Mouse (Mus musculus): ENCODE data around the gene Tgfb1. TPM values are rescaled to one million over a fixed set of nuclear protein-coding genes. Genes with fewer than 3 reads are reported as not detected.
A peak's percentile ranks its signal among the peaks of the same experiment; 100 is the strongest.

Gene Tgfb1
- polyA plus RNA-seq, 1 experiment from 2014 or later: 4.8 TPM

- Histone ChIP-seq H3K4me3 (no peak overlapping the region), H3K27me3 (ENCODE audit: insufficient read depth, poor library complexity, severe bottlenecking) (no peaks in the 10 kb centered on the region), H3K36me3 (peaks cover 93% of the 10 kb centered on the region), H3K9me3 (no peaks in the 10 kb centered on the region), H3K4me1 (no peaks in the 10 kb centered on the region; the same call in 1 of the 2 replicates), H3K27ac (no peak overlapping the region)
- 84% methylated on average over 8 of the region's 8 CpGs for WGBS
- DNase-seq (ENCODE audit: low spot score): no peak
These were observed 44.7 kb downstream of the Tgfb1 start for GRCm38 (mm10) chr7:25731294-25732055.

GRCm38 (mm10) chr7:25734991-25735390, 48.2 kb downstream of the Tgfb1 start:
- DNase-seq (ENCODE audit: low spot score): no peak
- no peak overlapping the region for H3K27ac ChIP-seq
- H3K4me1 ChIP-seq: no peaks in the 10 kb centered on the region; the same call in 1 of the 2 replicates
- peaks cover 94% of the 10 kb centered on the region for H3K36me3 ChIP-seq
- no peaks in the 10 kb centered on the region for H3K27me3 ChIP-seq (ENCODE audit: insufficient read depth, poor library complexity, severe bottlenecking)
- WGBS: 28% methylated on average over 4 of the region's 4 CpGs
- no peak overlapping the region for H3K4me3 ChIP-seq
- no peaks in the 10 kb centered on the region for H3K9me3 ChIP-seq

GRCm38 (mm10) chr7:25736920-25737319, 50.1 kb downstream of the Tgfb1 start:
- 97% methylated on average over 2 of the region's 2 CpGs for WGBS
- DNase-seq (ENCODE audit: low spot score): no peak
- Histone ChIP-seq H3K27me3 (ENCODE audit: insufficient read depth, poor library complexity, severe bottlenecking) (no peaks in the 10 kb centered on the region), H3K36me3 (peaks cover 97% of the 10 kb centered on the region), H3K4me1 (no peaks in the 10 kb centered on the region), H3K9me3 (no peaks in the 10 kb centered on the region), H3K27ac (no peak overlapping the region), H3K4me3 (no peak overlapping the region)

GRCm38 (mm10) chr7:25738277-25738676, 51.5 kb downstream of the Tgfb1 start:
- Histone ChIP-seq H3K27me3 (ENCODE audit: insufficient read depth, poor library complexity, severe bottlenecking) (no peaks in the 10 kb centered on the region), H3K4me3 (no peak overlapping the region), H3K4me1 (no peaks in the 10 kb centered on the region), H3K9me3 (no peaks in the 10 kb centered on the region), H3K27ac (no peak overlapping the region), H3K36me3 (peaks cover 97% of the 10 kb centered on the region)
- no peak for DNase-seq (ENCODE audit: low spot score)
- WGBS: 83% methylated on average over 3 of the region's 3 CpGs

- Histone ChIP-seq H3K27me3 (ENCODE audit: insufficient read depth, poor library complexity, severe bottlenecking) (no peaks in the 10 kb centered on the region), H3K36me3 (peaks cover 99% of the 10 kb centered on the region)
- 49% methylated on average over 3 of the region's 3 CpGs for WGBS
These were observed 60.0 kb downstream of the Tgfb1 start for GRCm38 (mm10) chr7:25746844-25747243.

GRCm38 (mm10) chr7:25753076-25753475, 66.3 kb downstream of the Tgfb1 start:
- DNase-seq (ENCODE audit: low spot score): no peak
- H3K9me3 ChIP-seq: no peaks in the 10 kb centered on the region
- peak overlapping the region; percentile 98 for H3K4me3 ChIP-seq
- no peaks in the 10 kb centered on the region for H3K27me3 ChIP-seq (ENCODE audit: insufficient read depth, poor library complexity, severe bottlenecking)
- H3K27ac ChIP-seq: peak overlapping the region; percentile 100
- H3K36me3 ChIP-seq: peaks cover 44% of the 10 kb centered on the region
- H3K4me1 ChIP-seq: peaks cover 25% of the 10 kb centered on the region

More at GRCm38 (mm10) chr7:25746844-25747243, 60.0 kb downstream of the Tgfb1 start:
- Histone ChIP-seq H3K27ac (no peak overlapping the region), H3K9me3 (no peaks in the 10 kb centered on the region), H3K4me1 (peaks cover 9% of the 10 kb centered on the region), H3K4me3 (no peak overlapping the region)
- DNase-seq (ENCODE audit: low spot score): no peak

GRCm38 (mm10) chr7:25753643-25754438, 67.0 kb downstream of the Tgfb1 start:
- Histone ChIP-seq H3K4me3 (peak overlapping the region; percentile 98), H3K4me1 (peaks cover 20% of the 10 kb centered on the region), H3K27ac (peak overlapping the region; percentile 100), H3K27me3 (ENCODE audit: insufficient read depth, poor library complexity, severe bottlenecking) (no peaks in the 10 kb centered on the region), H3K36me3 (peaks cover 43% of the 10 kb centered on the region), H3K9me3 (no peaks in the 10 kb centered on the region)
- under 1% methylated on average over 46 of the region's 46 CpGs for WGBS
- no peak for DNase-seq (ENCODE audit: low spot score)

GRCm38 (mm10) chr7:25754439-25754737, 67.6 kb downstream of the Tgfb1 start:
- Histone ChIP-seq H3K27ac (peak overlapping the region; percentile 100), H3K4me3 (peak overlapping the region; percentile 98), H3K27me3 (ENCODE audit: insufficient read depth, poor library complexity, severe bottlenecking) (no peaks in the 10 kb centered on the region), H3K9me3 (no peaks in the 10 kb centered on the region), H3K4me1 (peaks cover 20% of the 10 kb centered on the region), H3K36me3 (peaks cover 40% of the 10 kb centered on the region)
- WGBS: under 1% methylated on average over 30 of the region's 30 CpGs
- no peak for DNase-seq (ENCODE audit: low spot score)

Other genes starting within 250 kb of the Tgfb1 start
- gene Ceacam1, start 209.4 kb upstream of the Tgfb1 start, polyA plus RNA-seq (2016; fragmentation: Nextera tagmentation; extraction: Ambion mirVana): 1.3 and 1.6 TPM in 2 replicates
- gene Ceacam2, start 147.1 kb upstream of the Tgfb1 start, polyA plus RNA-seq (2016; fragmentation: Nextera tagmentation; extraction: Ambion mirVana): not detected in 2 replicates
- gene Erich4, start 71.1 kb upstream of the Tgfb1 start, polyA plus RNA-seq (2016; fragmentation: Nextera tagmentation; extraction: Ambion mirVana): not detected in 2 replicates
- 48.9 and 54.6 TPM in 2 replicates for gene Dmac2, start 67.6 kb upstream of the Tgfb1 start, polyA plus RNA-seq (2016; fragmentation: Nextera tagmentation; extraction: Ambion mirVana)
- gene B3gnt8, start 60.3 kb upstream of the Tgfb1 start, polyA plus RNA-seq (2016; fragmentation: Nextera tagmentation; extraction: Ambion mirVana): 5.2 and 5.4 TPM in 2 replicates
- 51.7 and 51.8 TPM in 2 replicates for gene Bckdha, start 28.0 kb upstream of the Tgfb1 start, polyA plus RNA-seq (2016; fragmentation: Nextera tagmentation; extraction: Ambion mirVana)
- 50.6 and 74.8 TPM in 2 replicates for gene Exosc5, start 27.8 kb upstream of the Tgfb1 start, polyA plus RNA-seq (2016; fragmentation: Nextera tagmentation; extraction: Ambion mirVana)
- gene Tmem91, start 11.8 kb upstream of the Tgfb1 start, polyA plus RNA-seq (2016; fragmentation: Nextera tagmentation; extraction: Ambion mirVana): 1.1 and 1.9 TPM in 2 replicates
- gene B9d2, start 6.2 kb upstream of the Tgfb1 start, polyA plus RNA-seq (2016; fragmentation: Nextera tagmentation; extraction: Ambion mirVana): 34.2 and 35.8 TPM in 2 replicates
- 30.1 and 30.2 TPM in 2 replicates for gene Ccdc97, start 32.1 kb downstream of the Tgfb1 start, polyA plus RNA-seq (2016; fragmentation: Nextera tagmentation; extraction: Ambion mirVana)
- gene Hnrnpul1, start 67.8 kb downstream of the Tgfb1 start, polyA plus RNA-seq (2016; fragmentation: Nextera tagmentation; extraction: Ambion mirVana): 45.3 and 54.6 TPM in 2 replicates
- 53.3 and 54.3 TPM in 2 replicates for gene Axl, start 101.7 kb downstream of the Tgfb1 start, polyA plus RNA-seq (2016; fragmentation: Nextera tagmentation; extraction: Ambion mirVana)
- 4.7 and 5.5 TPM in 2 replicates for gene Cyp2s1, start 129.9 kb downstream of the Tgfb1 start, polyA plus RNA-seq (2016; fragmentation: Nextera tagmentation; extraction: Ambion mirVana)
- gene Cyp2b10, start 210.6 kb downstream of the Tgfb1 start, polyA plus RNA-seq (2016; fragmentation: Nextera tagmentation; extraction: Ambion mirVana): not detected in 2 replicates

Data from heart, embryonic 10.5 days (tissue).